Mouse (Mus musculus) kidney, adult 2 months (tissue): Measurements from ENCODE around the gene Dhx33.

Experiments
- CTCF ChIP-seq: fragments of 200-500 bp; conservative IDR thresholded peaks from 2 replicates; pipeline ENCODE4 v1.5.1; 2011; ENCODE audit warnings: low read depth, mild to moderate bottlenecking, control low read depth, low read length, moderate library complexity, mixed read lengths; ENCODE audit not compliant: insufficient read depth, insufficient read length
- POLR2A ChIP-seq: fragments of 200-500 bp; IDR thresholded peaks from one replicate; pipeline ENCODE4 v1.6.1; 2011; ENCODE audit warnings: low read depth, low read length, control low read depth

- no peak for TF ChIP-seq POLR2A
- 0 out of 2 replicates have a peak, but pooled peaks have one; percentile 27 for TF ChIP-seq CTCF
These were observed 33.4 kb downstream of the Dhx33 start for GRCm38 (mm10) chr11:70970560-70971540.
